Mouse (Mus musculus): ENCODE results near the gene Slc2a4. TPM values are rescaled to one million over a fixed set of nuclear protein-coding genes. Genes with fewer than 3 reads are reported as not detected.
A peak's percentile ranks its signal among the peaks of the same experiment; 100 is the strongest.

Gene Slc2a4
- 7.7 and 10.4 TPM in 2 replicates for polyA plus RNA-seq (2015; fragmentation: Nextera tagmentation; extraction: Ambion mirVana)

DNA sequence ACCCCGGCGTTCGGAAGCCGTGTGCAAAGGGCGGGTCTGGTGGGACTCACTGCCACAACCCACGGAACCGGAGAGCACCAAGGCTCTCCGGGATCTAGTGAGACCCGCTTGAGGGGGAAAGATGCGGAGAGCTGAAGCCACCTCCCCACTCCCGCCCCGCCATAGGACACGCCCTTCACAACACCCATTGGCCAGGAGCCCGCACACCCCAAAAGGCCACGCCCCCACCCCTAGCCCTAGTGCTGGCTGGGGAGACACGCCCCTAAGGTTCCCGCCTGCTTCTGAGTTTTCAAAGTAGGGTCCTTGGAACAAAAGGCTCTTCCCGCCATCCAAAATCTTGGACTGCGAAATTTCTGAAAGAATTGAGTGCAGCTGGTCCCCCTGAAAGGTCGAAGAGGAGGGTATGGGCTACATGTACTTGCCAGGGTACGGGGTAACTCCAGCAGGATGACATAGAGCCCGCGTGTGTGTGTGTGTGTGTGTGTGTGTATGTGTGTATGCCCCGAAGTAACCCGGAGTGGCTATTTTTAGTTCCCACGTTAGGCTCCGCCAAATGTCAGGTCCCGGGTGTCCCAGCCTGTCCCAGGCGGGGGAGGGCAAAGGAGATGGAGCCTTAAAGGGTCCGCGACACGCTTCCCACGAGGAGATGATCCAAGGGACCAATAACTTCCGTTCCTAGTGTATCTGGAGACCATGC lies at the start of gene Slc2a4:
Slc2a4 (minus strand) TSS at position 123 of the 697 bp plus-strand sequence.
- WGBS (ENCODE audit: insufficient replicate concordance), result 1% methylated on average over 34 of the region's 34 CpGs
- Histone ChIP-seq H3K4me2 (ENCODE audit: low read depth, low read length) (peak within 1 kb of the TSS; percentile 93), H3K4me3 (ENCODE audit: low read depth, low read length) (peak within 1 kb of the TSS; percentile 73), H3K36me3 (replicated peaks; ENCODE audit: insufficient read depth, low read length) (peaks cover 10% of the 10 kb centered on the region), H3K27me3 (ENCODE audit: insufficient read depth, low read length) (peaks cover 30% of the 10 kb centered on the region; the same call in 1 of the 2 replicates), H3K4me1 (ENCODE audit: insufficient read depth) (peaks cover 21% of the 10 kb centered on the region), H3K9ac (replicated peaks) (peak within 1 kb of the TSS; percentile 78), H3K9me3 (ENCODE audit: low read length) (no peaks in the 10 kb centered on the region), H3K27ac (ENCODE audit: low read depth) (peak within 1 kb of the TSS; percentile 85)
- ATAC-seq (peak; percentile 91), DNase-seq (peak; percentile 97)
- no peak for TF ChIP-seq CTCF (IDR thresholded peaks at IDR 0.05; ENCODE audit: low read depth)
- TF ChIP-seq EP300 (IDR thresholded peaks at IDR 0.05; ENCODE audit: low read depth), result no peak

DNA sequence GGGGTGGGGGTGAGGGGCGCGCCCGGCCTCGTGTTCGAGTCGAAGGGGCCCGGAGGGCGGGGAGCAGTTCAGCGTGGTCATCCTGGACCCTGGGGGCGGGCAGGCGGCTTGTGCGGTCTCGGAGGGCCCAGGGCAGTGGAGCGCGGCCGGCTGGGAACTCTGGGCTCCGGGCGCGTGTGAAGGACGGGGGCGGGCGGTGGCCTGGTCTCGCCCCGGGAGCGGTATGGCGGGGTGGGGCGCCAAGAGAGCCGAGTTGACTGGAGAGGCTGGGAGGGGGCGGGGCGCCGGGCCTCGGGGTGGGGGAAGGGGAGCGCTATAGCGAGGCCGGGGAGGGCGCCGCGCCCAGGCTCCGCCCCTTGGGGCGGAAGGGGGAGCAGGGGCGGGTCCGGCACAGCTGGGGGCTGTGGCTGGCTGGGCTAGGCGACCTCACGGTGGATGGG lies 49.1 kb upstream of the Slc2a4 start:
- ATAC-seq, result peak; percentile 61
- peak; percentile 97 for DNase-seq
- H3K9ac ChIP-seq (replicated peaks), result peak overlapping the region; percentile 99
- H3K4me1 ChIP-seq (ENCODE audit: insufficient read depth), result peaks cover 39% of the 10 kb centered on the region
- under 1% methylated on average over 26 of the region's 44 CpGs for WGBS (ENCODE audit: insufficient replicate concordance)
- H3K4me3 ChIP-seq (ENCODE audit: low read depth, low read length), result peak overlapping the region; percentile 98
- peak overlapping the region; percentile 86 for H3K4me2 ChIP-seq (ENCODE audit: low read depth, low read length)
- H3K9me3 ChIP-seq (ENCODE audit: low read length), result no peaks in the 10 kb centered on the region
- H3K36me3 ChIP-seq (replicated peaks; ENCODE audit: insufficient read depth, low read length), result peaks cover 40% of the 10 kb centered on the region
- peak overlapping the region; percentile 98 for H3K27ac ChIP-seq (ENCODE audit: low read depth)
- no peaks in the 10 kb centered on the region for H3K27me3 ChIP-seq (ENCODE audit: insufficient read depth, low read length)
- TF ChIP-seq CTCF (IDR thresholded peaks at IDR 0.05; ENCODE audit: low read depth) (no peak), EP300 (IDR thresholded peaks at IDR 0.05; ENCODE audit: low read depth) (no peak)

DNA sequence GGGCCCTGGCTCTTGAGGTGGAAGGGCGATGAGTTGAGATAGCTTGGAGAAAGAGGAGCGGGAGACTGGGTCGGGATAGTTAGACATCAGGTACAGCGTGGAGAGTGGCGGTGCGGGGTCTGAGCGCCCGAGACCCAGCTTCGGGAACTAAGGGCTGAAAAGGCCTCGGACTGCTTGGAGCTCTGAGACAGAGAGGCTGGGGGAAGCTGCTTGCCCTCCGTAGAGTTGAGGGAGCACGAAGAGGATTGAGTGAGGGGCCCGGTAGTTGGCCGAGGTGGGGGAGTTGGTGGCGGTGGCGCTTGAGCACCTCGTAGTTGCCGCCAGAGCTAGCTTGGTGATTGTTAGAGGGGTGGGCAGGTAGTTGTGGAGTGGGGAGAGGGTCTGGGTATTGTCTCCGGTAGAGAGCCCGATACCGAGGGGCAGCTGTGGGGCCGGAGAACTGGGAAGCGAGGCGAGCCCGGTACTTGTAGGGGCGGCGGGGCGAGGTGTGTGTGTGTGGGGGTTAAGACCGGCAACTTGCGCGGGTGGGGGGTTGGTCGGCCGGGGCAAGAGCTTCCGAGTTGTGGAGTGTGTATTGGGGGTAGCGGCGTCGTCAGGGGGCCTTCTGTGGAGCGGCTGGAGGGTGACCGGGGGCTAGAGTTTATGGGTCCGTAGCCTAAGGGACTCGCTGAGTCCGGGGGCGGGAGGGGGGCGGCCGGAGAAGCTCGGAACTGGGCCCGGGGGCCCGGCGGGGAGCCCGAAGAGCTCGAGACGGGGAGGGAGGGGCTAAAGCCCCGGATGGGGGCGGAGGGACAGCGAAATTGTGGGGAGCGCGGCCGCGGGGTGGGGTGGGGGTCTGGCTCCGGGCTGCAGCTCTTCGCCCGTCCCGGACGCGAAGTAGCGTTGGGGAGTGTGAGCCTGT lies 48.4 kb upstream of the Slc2a4 start:
- Histone ChIP-seq H3K4me3 (ENCODE audit: low read depth, low read length) (peak overlapping the region; percentile 98), H3K9ac (replicated peaks) (peak overlapping the region; percentile 99), H3K4me1 (ENCODE audit: insufficient read depth) (peaks cover 37% of the 10 kb centered on the region), H3K27me3 (ENCODE audit: insufficient read depth, low read length) (no peaks in the 10 kb centered on the region), H3K9me3 (ENCODE audit: low read length) (no peaks in the 10 kb centered on the region), H3K27ac (ENCODE audit: low read depth) (peak overlapping the region; percentile 98), H3K4me2 (ENCODE audit: low read depth, low read length) (peak overlapping the region; percentile 86), H3K36me3 (replicated peaks; ENCODE audit: insufficient read depth, low read length) (peaks cover 40% of the 10 kb centered on the region)
- under 1% methylated on average over 62 of the region's 66 CpGs for WGBS (ENCODE audit: insufficient replicate concordance)
- TF ChIP-seq CTCF (IDR thresholded peaks at IDR 0.05; ENCODE audit: low read depth), result no peak
- no peak for TF ChIP-seq EP300 (IDR thresholded peaks at IDR 0.05; ENCODE audit: low read depth)
- peak; percentile 73 for DNase-seq
- peak; percentile 14 for ATAC-seq

DNA sequence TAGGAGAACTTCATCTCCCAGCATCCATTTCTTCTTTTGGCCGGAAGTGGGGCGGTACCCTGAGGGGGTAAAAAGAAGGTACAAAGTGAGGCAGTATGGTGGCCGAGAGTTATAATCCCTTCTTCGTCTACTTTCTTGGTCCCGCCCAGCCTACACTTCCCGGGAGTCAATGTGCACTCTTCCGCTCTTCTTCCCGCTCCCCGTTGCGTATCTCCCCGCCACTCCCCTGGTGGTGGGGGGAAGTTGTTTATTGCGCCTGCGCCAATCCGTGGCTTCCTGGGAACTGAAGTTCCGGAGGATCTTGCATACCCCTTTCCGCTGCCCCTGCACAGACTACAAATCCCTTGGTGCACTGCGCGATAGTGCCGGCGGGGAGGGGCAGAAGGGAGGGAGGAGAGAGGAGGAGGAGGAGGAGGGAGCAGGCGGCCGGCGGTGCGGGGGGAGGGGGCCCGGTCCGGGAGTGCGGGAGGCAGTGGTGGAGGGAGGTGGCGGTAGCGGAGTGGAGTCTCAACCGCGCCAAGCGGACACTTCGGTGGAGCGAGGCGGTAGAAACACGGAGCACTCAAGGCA lies 47.5 kb upstream of the Slc2a4 start, which contains the start of gene Phf23:
Phf23 (plus strand) TSS at position 387 of the 570 bp plus-strand sequence.
- peak; percentile 75 for ATAC-seq
- TF ChIP-seq CTCF (IDR thresholded peaks at IDR 0.05; ENCODE audit: low read depth) (peak; percentile 65), EP300 (IDR thresholded peaks at IDR 0.05; ENCODE audit: low read depth) (peak; percentile 66)

GRCm38 (mm10) chr11:69994401-69995090 lies 46.6 kb upstream of the Slc2a4 start:
- ATAC-seq, result no peak

More for the DNA sequence above, 47.5 kb upstream of the Slc2a4 start, which contains the start of gene Phf23:
- Histone ChIP-seq H3K27me3 (ENCODE audit: insufficient read depth, low read length) (no peaks in the 10 kb centered on the region), H3K27ac (ENCODE audit: low read depth) (peak within 1 kb of the TSS; percentile 98), H3K36me3 (replicated peaks; ENCODE audit: insufficient read depth, low read length) (peaks cover 40% of the 10 kb centered on the region), H3K4me1 (ENCODE audit: insufficient read depth) (peaks cover 33% of the 10 kb centered on the region), H3K4me3 (ENCODE audit: low read depth, low read length) (peak within 1 kb of the TSS; percentile 98), H3K4me2 (ENCODE audit: low read depth, low read length) (peak within 1 kb of the TSS; percentile 86), H3K9me3 (ENCODE audit: low read length) (no peaks in the 10 kb centered on the region), H3K9ac (replicated peaks) (peak within 1 kb of the TSS; percentile 99)
- under 1% methylated on average over 36 of the region's 36 CpGs for WGBS (ENCODE audit: insufficient replicate concordance)
- DNase-seq, result peak; percentile 97

More at GRCm38 (mm10) chr11:69994401-69995090, 46.6 kb upstream of the Slc2a4 start:
- H3K9me3 ChIP-seq (ENCODE audit: low read length), result no peaks in the 10 kb centered on the region
- H3K27me3 ChIP-seq (ENCODE audit: insufficient read depth, low read length), result no peaks in the 10 kb centered on the region
- DNase-seq, result no peak
- H3K9ac ChIP-seq (replicated peaks), result no peak overlapping the region
- peak overlapping the region; percentile 98; the same call in 1 of the 2 replicates for H3K4me3 ChIP-seq (ENCODE audit: low read depth, low read length)
- peaks cover 40% of the 10 kb centered on the region for H3K36me3 ChIP-seq (replicated peaks; ENCODE audit: insufficient read depth, low read length)
- TF ChIP-seq EP300 (IDR thresholded peaks at IDR 0.05; ENCODE audit: low read depth) (no peak), CTCF (IDR thresholded peaks at IDR 0.05; ENCODE audit: low read depth) (peak; percentile 32; the same call in 1 of the 2 replicates)
- peak overlapping the region; percentile 86 for H3K4me2 ChIP-seq (ENCODE audit: low read depth, low read length)
- peaks cover 29% of the 10 kb centered on the region for H3K4me1 ChIP-seq (ENCODE audit: insufficient read depth)
- H3K27ac ChIP-seq (ENCODE audit: low read depth), result peak overlapping the region; percentile 98; the same call in 1 of the 2 replicates
- 80% methylated on average over 11 of the region's 11 CpGs for WGBS (ENCODE audit: insufficient replicate concordance)
